Mouse (Mus musculus): Measurements from ENCODE around the gene Nsun2. TPM values are rescaled to one million over a fixed set of nuclear protein-coding genes. Genes with fewer than 3 reads are reported as not detected.

The Nsun2 gene
- polyA plus RNA-seq, 1 experiment from 2014 or later: 189 TPM

- no peak overlapping the region for H3K27ac ChIP-seq
- H3K4me1 ChIP-seq: no peaks in the 10 kb centered on the region
- no peak overlapping the region for H3K9ac ChIP-seq
- H3K9me3 ChIP-seq (replicated peaks): no peaks in the 10 kb centered on the region
- ATAC-seq: no peak; the same call in 1 of the 2 replicates
- H3K36me3 ChIP-seq: peaks cover 29% of the 10 kb centered on the region
- H3K4me3 ChIP-seq: no peak overlapping the region
- WGBS (ENCODE audit: insufficient replicate concordance): 51% methylated on average over 5 of the region's 5 CpGs
- H3K27me3 ChIP-seq (replicated peaks): peaks cover 4% of the 10 kb centered on the region; the same call in 1 of the 2 replicates
- no peak overlapping the region for H3K4me2 ChIP-seq
Observed at GRCm38 (mm10) chr13:69642656-69643216, 109.2 kb downstream of the Nsun2 start.

GRCm38 (mm10) chr13:69643937-69644336 is 110.4 kb downstream of the Nsun2 start:
- Histone ChIP-seq H3K27me3 (replicated peaks) (peaks cover 4% of the 10 kb centered on the region; the same call in 1 of the 2 replicates), H3K4me1 (no peaks in the 10 kb centered on the region), H3K9ac (no peak overlapping the region), H3K4me2 (no peak overlapping the region), H3K9me3 (replicated peaks) (no peaks in the 10 kb centered on the region), H3K27ac (no peak overlapping the region), H3K36me3 (peaks cover 17% of the 10 kb centered on the region), H3K4me3 (no peak overlapping the region)
- no peak for ATAC-seq
- WGBS (ENCODE audit: insufficient replicate concordance): 72% methylated on average over 2 of the region's 2 CpGs

GRCm38 (mm10) chr13:69644427-69645166 is 111.1 kb downstream of the Nsun2 start:
- no peak for ATAC-seq
- H3K27me3 ChIP-seq (replicated peaks): peaks cover 4% of the 10 kb centered on the region; the same call in 1 of the 2 replicates

GRCm38 (mm10) chr13:69645694-69646423 is 112.3 kb downstream of the Nsun2 start:
- 57% methylated on average over 13 of the region's 13 CpGs for WGBS (ENCODE audit: insufficient replicate concordance)
- Histone ChIP-seq H3K27me3 (replicated peaks) (peaks cover 4% of the 10 kb centered on the region; the same call in 1 of the 2 replicates), H3K36me3 (no peaks in the 10 kb centered on the region; the same call in 1 of the 2 replicates), H3K4me1 (no peaks in the 10 kb centered on the region), H3K4me3 (no peak overlapping the region), H3K9ac (no peak overlapping the region), H3K27ac (no peak overlapping the region), H3K9me3 (replicated peaks) (no peaks in the 10 kb centered on the region), H3K4me2 (no peak overlapping the region)
- ATAC-seq: no peak

More at GRCm38 (mm10) chr13:69644427-69645166, 111.1 kb downstream of the Nsun2 start:
- WGBS (ENCODE audit: insufficient replicate concordance): 67% methylated on average over 13 of the region's 13 CpGs
- H3K36me3 ChIP-seq: peaks cover 10% of the 10 kb centered on the region
- H3K27ac ChIP-seq: no peak overlapping the region
- no peak overlapping the region for H3K4me2 ChIP-seq
- H3K4me1 ChIP-seq: no peaks in the 10 kb centered on the region
- no peak overlapping the region for H3K9ac ChIP-seq
- no peak overlapping the region for H3K4me3 ChIP-seq
- no peaks in the 10 kb centered on the region for H3K9me3 ChIP-seq (replicated peaks)

GRCm38 (mm10) chr13:69646481-69646880 is 112.9 kb downstream of the Nsun2 start:
- Histone ChIP-seq H3K27me3 (replicated peaks) (peaks cover 4% of the 10 kb centered on the region; the same call in 1 of the 2 replicates), H3K27ac (no peak overlapping the region), H3K9ac (no peak overlapping the region), H3K4me3 (no peak overlapping the region), H3K4me1 (no peaks in the 10 kb centered on the region), H3K4me2 (no peak overlapping the region), H3K9me3 (replicated peaks) (no peaks in the 10 kb centered on the region), H3K36me3 (no peaks in the 10 kb centered on the region)
- WGBS (ENCODE audit: insufficient replicate concordance): 70% methylated on average over 9 of the region's 9 CpGs
- ATAC-seq: no peak

- Histone ChIP-seq H3K9ac (no peak overlapping the region), H3K4me2 (no peak overlapping the region), H3K4me1 (no peaks in the 10 kb centered on the region), H3K36me3 (no peaks in the 10 kb centered on the region), H3K9me3 (replicated peaks) (no peaks in the 10 kb centered on the region), H3K27ac (no peak overlapping the region), H3K4me3 (no peak overlapping the region), H3K27me3 (replicated peaks) (no peaks in the 10 kb centered on the region)
- 40% methylated on average over 3 of the region's 3 CpGs for WGBS (ENCODE audit: insufficient replicate concordance)
- ATAC-seq: no peak
Observed at GRCm38 (mm10) chr13:69654508-69654907, 121.0 kb downstream of the Nsun2 start.

- 53% methylated on average over 5 of the region's 5 CpGs for WGBS (ENCODE audit: insufficient replicate concordance)
- Histone ChIP-seq H3K4me1 (no peaks in the 10 kb centered on the region), H3K27me3 (replicated peaks) (no peaks in the 10 kb centered on the region), H3K36me3 (no peaks in the 10 kb centered on the region), H3K9ac (no peak overlapping the region), H3K27ac (no peak overlapping the region), H3K4me2 (no peak overlapping the region), H3K4me3 (no peak overlapping the region), H3K9me3 (replicated peaks) (no peaks in the 10 kb centered on the region)
- no peak for ATAC-seq
Observed at GRCm38 (mm10) chr13:69672121-69672520, 138.6 kb downstream of the Nsun2 start.

GRCm38 (mm10) chr13:69672565-69672964 is 139.0 kb downstream of the Nsun2 start:
- no peak for ATAC-seq
- 75% methylated on average over 10 of the region's 10 CpGs for whole genome bisulfite sequencing (ENCODE audit: insufficient replicate concordance)
- Histone ChIP-seq H3K27me3 (replicated peaks) (no peaks in the 10 kb centered on the region), H3K27ac (no peak overlapping the region), H3K9me3 (replicated peaks) (no peaks in the 10 kb centered on the region), H3K9ac (no peak overlapping the region), H3K4me2 (no peak overlapping the region), H3K4me1 (no peaks in the 10 kb centered on the region), H3K4me3 (no peak overlapping the region), H3K36me3 (no peaks in the 10 kb centered on the region)

GRCm38 (mm10) chr13:69673197-69673920 is 139.8 kb downstream of the Nsun2 start:
- Histone ChIP-seq H3K27me3 (replicated peaks) (no peaks in the 10 kb centered on the region), H3K36me3 (no peaks in the 10 kb centered on the region), H3K9ac (no peak overlapping the region), H3K4me1 (no peaks in the 10 kb centered on the region), H3K9me3 (replicated peaks) (no peaks in the 10 kb centered on the region), H3K4me3 (no peak overlapping the region), H3K4me2 (no peak overlapping the region), H3K27ac (no peak overlapping the region)
- ATAC-seq: no peak
- 59% methylated on average over 5 of the region's 5 CpGs for WGBS (ENCODE audit: insufficient replicate concordance)

- no peak overlapping the region for H3K9ac ChIP-seq
- no peak overlapping the region for H3K4me2 ChIP-seq
- no peaks in the 10 kb centered on the region for H3K36me3 ChIP-seq
- H3K9me3 ChIP-seq (replicated peaks): no peaks in the 10 kb centered on the region
- H3K27ac ChIP-seq: no peak overlapping the region
- no peak overlapping the region for H3K4me3 ChIP-seq
- H3K4me1 ChIP-seq: no peaks in the 10 kb centered on the region
- H3K27me3 ChIP-seq (replicated peaks): no peaks in the 10 kb centered on the region
- WGBS (ENCODE audit: insufficient replicate concordance): 45% methylated on average over 10 of the region's 10 CpGs
- no peak for ATAC-seq
Observed at GRCm38 (mm10) chr13:69673921-69674618, 140.5 kb downstream of the Nsun2 start.

Data from liver, embryonic 12.5 days (tissue).